38 mouse cellular contexts compared by ENCODE assay signal in the genomic region with DNA sequence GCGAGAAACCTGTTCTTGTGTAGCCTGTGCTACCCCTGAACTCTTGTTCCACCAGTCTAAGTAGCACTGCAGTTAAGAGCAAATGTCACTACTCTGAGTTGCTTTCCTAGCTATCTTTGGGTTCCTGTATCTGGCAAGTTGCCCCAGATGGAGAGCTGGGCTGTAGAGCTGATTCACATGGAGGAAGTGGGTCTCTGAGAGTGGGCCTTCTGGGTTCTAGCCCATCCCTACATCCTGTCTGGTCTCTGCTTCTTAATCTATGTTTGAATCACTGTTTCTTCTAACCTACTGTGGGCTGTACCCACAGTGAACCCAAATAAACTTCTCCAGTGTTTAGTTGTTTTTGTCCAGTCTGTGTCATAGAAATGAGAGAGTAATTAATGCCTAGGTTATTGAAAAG. TPM values are rescaled to one million over a fixed set of nuclear protein-coding genes. Genes with fewer than 3 reads are reported as not detected.
DNase-seq lines count a peak whose midpoint lies in the region; ATAC-seq lines count a peak whose summit lies in the region.
"Had no signal": no experiment of that assay in that cellular context is flagged by ENCODE, and none has a peak within 500 bp of the region (broad histone marks: within the 10 kb centered on the region; RNA-seq: fewer than 3 reads in every experiment).

No protein-coding gene starts in this region.

- DNase-seq in cerebellum, postnatal 10 days, result peak; percentile 8 to 13
- DNase-seq in cerebellum, adult 9-11 months, result no peak
- DNase-seq in lung, postnatal 10 days, result peak; percentile 9
- no peak for DNase-seq in lung, adult 18-20 months
- DNase-seq in MEL-GATA-1-ER (ENCODE audit: extremely low read depth, low read depth), result peak; percentile 25
- DNase-seq in thymus, postnatal 10 days (ENCODE audit: low spot score in 2 of 2), result no peak
- DNase-seq: adrenal gland, postnatal 25 days; cerebellum, adult 18-20 months; cerebellum, postnatal 36 days; gastrocnemius, adult 2 months; kidney, adult 11 months; liver, postnatal 0 days; thymus, adult 2 months; thymus, postnatal 4 days had no signal

- H3K9ac ChIP-seq in neural tube, embryonic 15.5 days (replicated peaks), result no peak overlapping the region
- H3K9ac ChIP-seq: embryonic facial prominence, embryonic 13.5 days; forebrain, embryonic 15.5 days; hindbrain, embryonic 14.5 days; liver, embryonic 12.5 days; liver, postnatal 0 days; neural tube, embryonic 12.5 days had no signal

- 0 out of 2 replicates have a peak, but pooled peaks have one; percentile 9 for ATAC-seq in megakaryocyte progenitor cell, adult 5-6 weeks (replicated peaks; ENCODE audit: poor library complexity)
- ATAC-seq in neural tube, embryonic 15.5 days (ENCODE audit: low FRiP score), result no peak
- ATAC-seq: forebrain, embryonic 15.5 days; liver, embryonic 12.5 days; liver, postnatal 0 days; lung, postnatal 0 days; Patski had no signal

- H3K36me3 ChIP-seq in neural tube, embryonic 15.5 days, result no peaks in the 10 kb centered on the region
- H3K36me3 ChIP-seq: embryonic facial prominence, embryonic 13.5 days; forebrain, embryonic 10.5 days; forebrain, embryonic 15.5 days; liver, embryonic 12.5 days; neural tube, embryonic 12.5 days had no signal

- WGBS in neural tube, embryonic 15.5 days, result 97% methylated on average over 1 of the region's 1 CpGs

- H3K9me3 ChIP-seq in neural tube, embryonic 15.5 days (replicated peaks), result no peaks in the 10 kb centered on the region
- H3K9me3 ChIP-seq: embryonic facial prominence, embryonic 13.5 days; forebrain, embryonic 10.5 days; forebrain, embryonic 15.5 days; liver, embryonic 12.5 days; neural tube, embryonic 12.5 days had no signal

- H3K27me3 ChIP-seq in neural tube, embryonic 15.5 days (replicated peaks), result no peaks in the 10 kb centered on the region
- H3K27me3 ChIP-seq: CH12.LX; embryonic facial prominence, embryonic 13.5 days; forebrain, embryonic 15.5 days; liver, embryonic 12.5 days; neural tube, embryonic 12.5 days; Patski had no signal

- H3K4me1 ChIP-seq in neural tube, embryonic 15.5 days, result no peaks in the 10 kb centered on the region
- H3K4me1 ChIP-seq: embryonic facial prominence, embryonic 13.5 days; neural tube, embryonic 12.5 days had no signal

- no peak overlapping the region for H3K4me3 ChIP-seq in neural tube, embryonic 15.5 days (replicated peaks)
- H3K4me3 ChIP-seq: embryonic facial prominence, embryonic 13.5 days; forebrain, embryonic 10.5 days; forebrain, embryonic 15.5 days; gastrocnemius, adult 2 months; layer of hippocampus, adult 2 months; left cerebral cortex, adult 2 months; liver, embryonic 12.5 days; myocyte; neural tube, embryonic 12.5 days had no signal

- no peak overlapping the region for H3K4me2 ChIP-seq in neural tube, embryonic 15.5 days
- H3K4me2 ChIP-seq: embryonic facial prominence, embryonic 13.5 days; forebrain, embryonic 15.5 days; hindbrain, embryonic 14.5 days; liver, embryonic 12.5 days; midbrain, embryonic 11.5 days; neural tube, embryonic 12.5 days had no signal

- no peak overlapping the region for H3K27ac ChIP-seq in neural tube, embryonic 15.5 days (replicated peaks)
- H3K27ac ChIP-seq: embryonic facial prominence, embryonic 13.5 days; forebrain, embryonic 10.5 days; forebrain, embryonic 15.5 days; gastrocnemius, adult 2 months; hindbrain, embryonic 14.5 days; layer of hippocampus, adult 2 months; left cerebral cortex, adult 2 months; liver, embryonic 12.5 days; neural tube, embryonic 12.5 days had no signal

RNA-seq across cellular contexts. Expression of a gene that starts 16.9 kb away (rescaled TPM):
- total RNA-seq in megakaryocyte progenitor cell, adult 5-6 weeks (2015), result 23.4 and 31.9 TPM in 2 replicates
- 23.7 and 26.9 TPM in 2 replicates for total RNA-seq in megakaryocyte progenitor cell, adult 5-6 weeks (2017)
- polyA plus RNA-seq in neural tube, embryonic 15.5 days (2015; fragmentation: Nextera tagmentation; extraction: Ambion mirVana), result 41.0 and 43.6 TPM in 2 replicates

RNA-seq across cellular contexts. Expression of a gene that starts 59.0 kb away (rescaled TPM):
- total RNA-seq in megakaryocyte progenitor cell, adult 5-6 weeks (2015), result not detected in 2 replicates
- total RNA-seq in megakaryocyte progenitor cell, adult 5-6 weeks (2017), result not detected in 2 replicates
- 0.23 TPM in 1 of 2 replicates, not detected in the other for polyA plus RNA-seq in neural tube, embryonic 15.5 days (2015; fragmentation: Nextera tagmentation; extraction: Ambion mirVana)
- total RNA-seq: adrenal gland, adult 18-20 months; adrenal gland, postnatal 25 days; CH12.LX; gastrocnemius, adult 2 months; heart, adult 8-10 months; hematopoietic stem cell, adult 5-6 weeks; layer of hippocampus, adult 2 months; layer of hippocampus, postnatal 14 days; left cerebral cortex, adult 2 months; left cerebral cortex, postnatal 36 days; megakaryocyte, adult 5-6 weeks; midbrain, postnatal 0 days had no signal
- polyA plus RNA-seq: brain, embryonic 14.5 days; embryonic facial prominence, embryonic 13.5 days; forebrain, embryonic 10.5 days; forebrain, embryonic 15.5 days; limb, embryonic 14.5 days; lung, postnatal 0 days; midbrain, embryonic 11.5 days; midbrain, postnatal 0 days; myocyte; Patski; thymus, adult 2 months had no signal

Comparison
In these comparisons a context has a peak if more than half of its experiments do, and no peak if none do; other contexts are left out.
1. DNase-seq: peak in cerebellum, postnatal 10 days (2 of 2), lung, postnatal 10 days (single experiment) and MEL-GATA-1-ER (single experiment); none in cerebellum, adult 9-11 months (single experiment), lung, adult 18-20 months (0 of 2) and thymus, postnatal 10 days (0 of 2).